Mouse (Mus musculus) ovary, postnatal 36 days (tissue): Measurements from ENCODE around the gene Kdelr1.
A peak's percentile ranks its signal among the peaks of the same experiment; 100 is the strongest.

ENCODE experiments used
- DNase-seq: peaks from one replicate; pipeline ENCODE4 v3.0.0; 2022; ENCODE audit warnings: low spot score, mixed read lengths

The Kdelr1 gene

DNA sequence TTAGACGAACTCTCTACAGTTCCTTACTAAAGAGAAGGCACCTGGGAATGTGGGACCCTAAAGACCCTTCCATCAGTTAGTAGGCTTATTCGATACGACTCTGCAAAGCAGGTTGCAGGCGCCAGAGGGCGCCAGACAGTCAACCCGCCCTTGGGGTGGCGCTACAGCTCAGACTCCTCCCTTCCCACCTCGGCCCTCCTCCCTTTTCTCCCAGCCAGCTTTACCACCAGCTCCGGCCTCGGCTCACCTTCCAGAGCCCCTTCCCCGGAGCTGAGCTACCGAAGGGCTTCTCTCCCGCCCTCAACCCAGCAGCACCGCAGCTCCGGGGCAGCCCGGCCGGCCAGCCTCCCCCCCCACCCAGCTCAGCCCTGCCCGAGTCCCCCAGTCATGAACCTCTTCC lies at the start of gene Kdelr1:
Gene Kdelr1 (plus strand): TSS at position 149 of the 400 bp plus-strand sequence.
- peak; percentile 88 for DNase-seq

DNA sequence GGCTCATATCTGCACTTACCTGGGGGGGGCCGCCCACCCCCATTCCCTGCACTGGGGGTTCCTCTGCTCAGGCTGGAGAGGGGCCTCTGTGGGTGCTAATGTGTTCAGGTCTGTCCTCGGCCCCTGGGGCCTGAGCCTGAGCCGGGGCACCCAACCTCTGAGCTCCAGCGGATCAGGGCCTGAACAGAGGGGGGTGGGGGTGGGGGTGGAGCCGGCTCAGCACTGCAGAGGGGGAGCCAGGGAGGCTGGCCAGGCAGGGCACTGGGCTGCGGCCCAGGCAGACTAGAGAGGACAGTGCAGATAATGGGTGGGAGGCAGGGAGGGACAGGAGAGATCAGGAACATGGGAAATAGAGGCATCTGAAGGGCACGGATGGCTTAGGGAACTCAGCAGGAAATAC lies 48.0 kb upstream of the Kdelr1 start, which contains the start of gene Kcnj14:
Gene Kcnj14 (minus strand): TSS at position 185 of the 400 bp plus-strand sequence.
- DNase-seq = no peak

DNA sequence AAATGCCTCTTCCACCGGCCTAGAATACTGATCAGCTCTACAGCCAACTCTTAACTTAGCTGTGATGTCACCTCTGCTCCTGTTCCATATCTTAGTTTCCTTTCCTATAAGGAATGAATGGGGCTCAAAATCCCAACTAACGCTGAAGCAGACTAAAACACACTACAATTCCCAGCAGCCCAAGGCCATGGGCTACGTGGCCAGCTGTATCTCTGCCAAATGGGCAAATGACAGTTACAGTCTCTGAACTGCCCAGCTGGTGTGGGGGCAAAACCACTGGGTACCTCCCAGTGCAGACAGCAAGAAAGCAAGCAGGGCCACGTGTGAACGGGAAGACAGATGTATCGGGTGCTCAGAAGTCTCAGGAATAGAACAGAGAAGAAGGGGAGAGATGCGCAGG lies 45.9 kb upstream of the Kdelr1 start:
- no peak for DNase-seq

DNA sequence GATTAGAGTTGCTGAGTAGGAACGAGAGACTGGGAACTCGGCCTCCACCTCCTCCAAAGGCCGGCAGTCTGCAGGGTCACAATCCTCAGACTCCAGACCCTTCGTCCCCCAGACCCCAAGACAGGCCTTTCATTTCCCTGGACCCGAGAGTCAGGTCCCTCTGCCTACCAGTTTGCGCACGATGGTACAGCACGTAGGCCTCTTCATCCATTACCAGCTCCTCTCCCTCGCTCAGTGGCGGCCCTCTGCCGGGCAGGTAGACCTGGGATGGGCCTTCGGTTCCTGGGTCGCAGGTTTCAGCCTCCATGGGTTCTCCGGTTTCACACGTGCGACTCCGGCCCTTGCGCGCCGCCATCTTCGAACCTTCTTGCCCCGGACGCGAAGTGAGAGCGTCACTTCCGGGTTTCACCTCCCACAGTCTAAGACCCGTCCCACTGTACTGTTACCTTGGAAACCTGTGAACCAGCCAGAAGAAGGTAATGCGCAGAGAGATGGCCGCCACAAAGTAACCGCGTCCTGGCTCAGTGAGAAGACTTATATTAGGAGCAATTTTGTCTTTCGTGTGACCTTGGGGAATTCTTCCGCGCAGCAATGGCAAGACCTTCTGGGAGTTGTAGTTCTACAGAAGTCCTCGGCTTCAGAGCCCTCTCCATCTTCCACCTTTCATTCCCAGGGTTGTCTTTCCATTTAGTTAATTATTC lies 42.0 kb upstream of the Kdelr1 start, which contains the start of gene Grwd1:
Gene Grwd1 (minus strand): TSS at position 518 of the 701 bp plus-strand sequence.
- peak; percentile 80 for DNase-seq

DNA sequence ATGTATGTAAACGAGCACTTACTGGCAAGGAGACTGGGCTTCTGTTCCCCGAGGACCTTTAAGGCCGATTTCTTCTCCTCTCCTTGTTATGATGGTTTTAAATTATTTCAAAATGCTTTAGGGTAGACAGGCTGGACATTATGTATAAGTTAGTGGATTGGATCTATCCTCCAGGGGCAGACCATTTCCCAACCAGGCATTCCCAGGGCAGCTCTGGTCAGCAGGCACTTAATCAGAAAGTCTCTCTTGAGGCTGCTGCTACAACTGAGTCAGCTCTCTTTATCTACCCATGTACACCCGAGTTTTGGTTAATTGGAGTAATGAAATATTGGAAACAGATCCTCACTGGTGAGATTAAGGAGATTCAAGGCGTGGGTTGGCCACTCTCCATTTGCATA lies 41.4 kb upstream of the Kdelr1 start:
- no peak for DNase-seq

DNA sequence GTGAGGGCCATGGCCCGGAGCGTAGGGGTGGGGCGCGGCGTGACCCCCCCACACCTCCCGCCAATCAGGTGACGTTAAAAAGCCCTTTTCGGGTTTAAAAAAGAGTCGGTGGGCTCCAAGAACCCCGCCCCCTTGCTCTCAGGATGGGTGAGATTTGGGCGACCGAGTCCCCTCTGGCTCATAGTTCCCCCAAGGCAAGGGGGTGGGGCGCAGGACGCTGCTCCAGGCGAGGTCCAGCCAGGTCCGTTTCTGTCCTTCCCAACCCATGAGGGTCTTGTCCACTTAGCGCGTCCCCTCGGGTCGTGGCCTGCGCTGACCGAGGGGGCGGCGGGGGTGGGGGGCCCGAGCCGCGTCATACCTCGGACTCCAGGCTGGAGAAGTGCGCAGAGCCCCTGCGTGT lies 40.1 kb upstream of the Kdelr1 start:
- DNase-seq = no peak

DNA sequence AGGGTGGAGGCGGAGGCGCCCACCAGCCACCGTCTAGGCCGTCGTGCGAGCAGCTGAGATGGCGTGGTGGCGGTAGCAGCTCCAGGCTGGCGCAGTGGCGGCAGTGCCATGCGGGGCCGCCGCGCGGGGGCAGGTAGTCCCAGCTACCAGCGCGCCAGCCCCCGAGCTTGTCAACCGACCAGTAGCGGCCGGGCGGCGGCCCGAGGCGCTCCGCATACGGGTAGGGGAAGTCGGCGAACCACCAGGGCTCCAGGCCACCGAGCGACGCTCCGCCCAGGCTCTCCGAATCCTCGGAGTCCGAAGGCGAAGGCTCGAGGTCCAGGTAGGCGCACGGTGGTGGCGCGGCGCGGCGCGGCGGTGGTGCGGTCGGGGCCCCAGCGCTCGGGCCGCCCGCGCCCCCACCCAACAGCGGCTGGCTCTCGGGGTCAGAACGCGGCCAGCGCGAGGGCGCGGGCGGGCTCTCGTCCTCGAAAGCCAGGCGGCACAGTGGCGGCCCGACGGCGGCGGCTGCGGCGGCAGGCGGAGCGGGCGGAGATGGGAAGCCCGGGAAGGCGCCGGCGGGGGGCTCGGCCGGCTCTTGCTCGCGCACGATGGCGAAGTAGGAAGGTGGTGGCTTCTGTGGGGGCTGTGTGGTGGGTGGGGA lies 39.3 kb upstream of the Kdelr1 start:
- no peak for DNase-seq

DNA sequence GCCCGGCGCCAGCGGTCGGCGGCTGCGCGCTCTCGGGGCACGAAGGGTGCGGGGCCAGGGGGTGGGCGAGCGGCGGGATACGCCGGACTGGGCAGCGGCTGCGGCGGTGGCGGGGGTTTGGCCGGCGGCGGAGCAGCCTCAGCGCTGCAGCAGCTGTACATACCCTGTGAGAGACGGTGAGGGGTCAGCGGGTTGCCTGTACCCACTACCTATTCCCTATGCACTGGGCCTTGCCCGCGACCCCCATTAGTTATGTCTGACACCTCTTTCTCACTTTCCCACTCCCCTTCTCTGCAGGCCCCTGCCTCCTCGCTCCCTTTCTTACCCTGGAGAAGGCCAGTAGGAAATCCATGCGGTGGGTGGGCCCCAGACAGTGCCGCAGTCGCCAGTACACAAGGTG lies 38.6 kb upstream of the Kdelr1 start:
- no peak for DNase-seq

DNA sequence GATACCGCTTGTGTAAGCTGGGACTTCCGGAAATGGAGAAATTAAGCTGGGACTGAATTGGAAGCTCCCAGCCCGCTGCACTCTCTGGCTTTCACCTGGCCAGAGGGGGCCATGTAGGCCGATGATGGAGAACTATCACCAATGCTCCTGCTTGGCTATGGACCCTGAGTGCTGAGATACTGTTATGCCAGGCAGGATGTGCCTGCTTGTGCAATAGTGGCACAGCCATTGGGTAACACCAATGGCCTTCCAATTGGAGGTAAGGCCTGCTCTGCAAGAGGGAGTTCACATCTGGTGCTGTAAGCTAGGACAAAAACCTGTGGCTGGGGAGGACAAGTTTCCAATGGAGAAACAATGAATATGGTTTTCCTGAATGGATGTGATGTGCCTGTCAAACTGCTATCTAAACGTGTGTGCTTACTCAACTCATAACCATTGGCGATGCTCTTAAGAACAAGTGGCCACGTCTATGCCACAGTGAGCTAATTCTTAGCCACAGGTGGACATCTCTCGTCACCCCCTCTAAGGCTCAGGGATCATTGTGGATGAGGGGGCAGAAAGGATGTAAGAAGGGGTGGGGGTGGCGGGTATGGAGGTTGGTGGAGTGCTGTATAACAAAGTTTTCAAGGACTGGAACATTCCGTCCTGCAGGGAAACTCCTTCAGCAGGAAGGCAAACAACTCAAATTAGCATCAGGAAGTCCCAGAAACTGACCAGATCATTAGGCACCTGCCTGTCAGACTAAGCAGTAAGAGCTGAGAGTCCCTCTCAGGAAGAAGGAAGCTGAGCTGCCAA lies 29.4 kb upstream of the Kdelr1 start:
- no peak for DNase-seq

DNA sequence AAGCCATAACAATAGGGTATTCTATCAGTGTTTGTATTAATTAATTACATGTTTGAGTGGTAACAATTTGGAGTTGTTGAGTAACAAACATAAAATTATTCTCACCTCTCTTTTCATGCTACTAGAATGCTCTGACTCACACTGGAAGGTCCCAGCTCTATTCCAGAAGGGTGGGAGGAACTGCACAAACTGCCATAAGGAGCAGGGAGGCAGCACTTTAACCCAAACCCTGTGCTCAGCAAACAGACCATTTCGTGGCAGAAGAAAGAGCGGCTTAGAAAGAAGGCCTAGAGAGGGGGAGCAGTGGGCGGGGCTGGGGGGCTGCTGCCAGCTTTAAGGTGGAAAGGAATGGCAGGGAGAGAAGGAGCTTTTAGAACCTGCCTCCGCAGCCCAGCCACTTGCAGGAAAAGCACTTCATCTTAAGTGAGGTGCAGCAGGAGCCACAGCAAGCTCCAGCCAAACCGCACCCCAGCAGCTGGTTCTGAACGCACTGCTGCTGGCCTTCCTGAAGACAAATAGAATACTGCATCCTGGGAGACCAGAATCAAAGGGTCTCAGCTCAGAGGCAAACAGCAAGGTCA lies 24.0 kb upstream of the Kdelr1 start:
- no peak for DNase-seq

DNA sequence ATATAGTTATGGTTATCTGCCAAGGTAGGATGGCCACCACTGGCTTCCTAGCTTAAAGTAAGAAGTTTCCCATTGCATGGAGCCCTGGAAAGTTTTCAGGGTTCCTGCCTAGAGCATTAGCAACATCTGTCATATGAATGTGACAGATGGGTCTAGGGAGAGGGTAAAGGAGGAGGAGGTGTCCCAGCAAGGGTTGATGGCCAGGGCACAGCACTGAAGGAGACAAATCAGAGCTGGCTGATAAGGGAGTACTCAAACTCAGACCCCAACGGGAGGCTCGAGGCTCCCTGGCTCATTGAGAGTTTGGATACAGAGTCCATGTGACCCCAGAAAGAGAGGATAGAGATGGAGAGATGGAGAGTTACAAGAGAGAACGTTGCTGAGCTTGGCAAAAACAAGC lies 21.9 kb upstream of the Kdelr1 start:
- DNase-seq = no peak

DNA sequence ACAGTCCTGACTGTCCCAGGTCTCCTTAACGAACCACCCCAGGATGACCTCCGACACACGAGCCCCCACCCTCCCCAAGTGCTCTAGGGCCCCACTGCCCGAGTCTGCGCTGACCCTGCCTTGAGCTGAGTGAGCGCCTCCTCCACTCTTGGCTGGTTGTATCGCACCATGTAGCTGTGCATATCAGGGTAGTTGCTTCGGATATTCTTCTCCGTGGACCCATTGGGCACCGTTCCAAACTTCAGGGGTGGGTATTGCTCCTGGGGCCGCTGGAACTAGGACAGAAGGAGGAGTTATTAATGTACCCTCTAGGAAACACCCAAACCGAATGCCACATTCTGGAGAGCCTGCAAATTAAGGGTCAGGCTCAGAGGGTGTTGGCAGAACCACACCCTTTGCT lies 19.5 kb upstream of the Kdelr1 start:
- no peak for DNase-seq

DNA sequence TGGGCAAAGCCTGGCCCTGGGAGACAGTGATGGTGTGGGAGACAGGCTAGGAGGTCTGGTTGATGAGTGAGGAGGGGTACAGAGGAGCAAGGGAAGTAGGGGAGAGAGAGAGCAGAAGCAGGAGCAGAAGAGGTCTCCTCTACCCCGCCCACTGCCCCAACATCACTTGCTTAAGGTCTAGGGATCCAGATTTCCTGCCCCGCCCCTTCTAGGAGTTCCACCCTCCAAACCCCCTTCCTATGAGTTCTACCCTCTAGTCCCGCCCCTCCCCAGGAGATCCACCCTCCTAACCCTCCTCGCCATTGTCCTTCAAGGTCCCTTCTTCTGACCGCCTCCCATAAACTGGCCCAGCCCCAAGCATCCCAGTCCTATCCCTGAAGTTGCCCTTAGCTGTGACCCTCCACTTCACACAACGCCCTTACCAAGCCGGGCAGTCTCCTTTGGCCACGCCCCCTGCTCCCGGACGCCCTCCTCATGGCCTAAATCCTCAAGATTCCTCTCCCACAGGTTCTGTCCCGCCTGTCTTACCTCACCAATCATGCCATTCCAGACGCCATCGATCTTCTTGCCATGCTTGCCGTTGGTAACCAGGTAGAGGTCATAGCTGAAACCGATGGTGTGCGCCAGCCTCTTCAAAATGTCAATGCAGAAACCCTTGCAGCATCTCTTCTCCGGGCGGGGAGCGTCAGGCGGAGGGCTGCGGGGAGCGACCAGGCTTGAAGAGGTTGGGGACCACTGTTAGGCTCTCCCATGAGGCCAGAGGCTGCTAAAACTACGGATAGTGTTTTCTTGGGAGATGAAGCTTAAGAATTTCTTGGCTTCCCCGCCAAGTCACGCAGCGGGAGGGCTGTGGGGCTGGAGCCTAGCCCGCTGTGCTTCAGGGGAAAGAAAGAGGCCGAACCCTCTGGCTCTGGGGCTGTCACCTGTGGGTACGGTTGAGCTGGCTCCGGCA lies 15.3 kb upstream of the Kdelr1 start:
- DNase-seq = no peak

DNA sequence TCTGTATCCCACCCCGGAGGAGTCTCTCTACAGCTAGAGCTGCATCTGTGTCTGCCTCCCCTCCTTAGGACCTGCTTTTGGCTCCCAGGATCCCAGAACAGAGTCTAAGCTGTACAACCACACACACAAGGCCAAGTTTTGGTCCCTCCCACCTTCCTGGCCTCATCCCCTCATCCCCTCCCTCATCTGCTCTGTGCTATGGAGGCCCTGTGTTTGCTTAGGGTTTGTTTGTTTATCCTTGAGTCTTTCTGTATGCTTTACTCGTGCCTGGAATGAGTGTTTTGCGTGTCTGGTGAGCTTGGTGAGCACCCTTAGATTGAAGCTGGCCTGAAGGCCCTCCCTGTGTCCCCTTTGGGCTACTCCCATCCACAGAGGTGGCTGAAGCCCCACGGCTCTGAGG lies 13.6 kb upstream of the Kdelr1 start:
- no peak for DNase-seq

DNA sequence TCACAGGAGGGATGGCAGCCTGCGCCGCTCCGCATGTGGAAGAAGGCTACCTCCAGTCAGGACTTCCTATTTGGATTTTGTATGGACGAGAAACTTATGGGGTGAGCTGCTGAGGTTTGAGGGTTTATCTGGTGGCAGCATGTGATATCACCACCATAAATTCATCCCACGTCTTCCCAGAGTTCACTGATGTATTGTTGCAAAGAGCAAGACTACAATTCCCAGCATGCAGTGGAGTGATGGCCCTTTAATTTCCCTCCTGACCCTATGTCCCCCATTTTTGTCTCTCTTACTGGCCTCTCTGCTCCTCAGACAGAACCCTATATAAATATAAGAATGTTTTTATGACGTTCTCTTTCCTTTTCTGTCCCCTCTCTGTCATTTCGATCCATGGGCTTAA lies 9.8 kb upstream of the Kdelr1 start:
- no peak for DNase-seq

DNA sequence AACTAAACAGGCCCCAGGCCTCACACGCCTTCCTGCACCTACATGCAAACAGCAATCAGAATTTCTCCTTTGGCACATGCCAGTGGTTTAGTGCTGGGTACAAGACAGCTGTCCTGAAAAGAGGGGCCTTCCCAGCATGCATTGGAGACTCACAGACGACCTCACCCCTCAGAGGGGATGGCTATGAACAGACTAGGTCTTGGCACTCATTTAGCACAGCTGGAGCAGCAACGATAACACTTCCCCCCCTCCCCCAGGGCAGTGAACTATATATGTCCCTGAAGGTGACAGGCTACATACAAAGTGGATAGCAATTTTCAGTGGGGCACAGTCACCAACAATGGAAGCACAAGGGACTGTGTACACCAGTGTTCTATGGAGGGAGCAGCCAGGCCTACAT lies 8.1 kb upstream of the Kdelr1 start:
- DNase-seq = no peak

DNA sequence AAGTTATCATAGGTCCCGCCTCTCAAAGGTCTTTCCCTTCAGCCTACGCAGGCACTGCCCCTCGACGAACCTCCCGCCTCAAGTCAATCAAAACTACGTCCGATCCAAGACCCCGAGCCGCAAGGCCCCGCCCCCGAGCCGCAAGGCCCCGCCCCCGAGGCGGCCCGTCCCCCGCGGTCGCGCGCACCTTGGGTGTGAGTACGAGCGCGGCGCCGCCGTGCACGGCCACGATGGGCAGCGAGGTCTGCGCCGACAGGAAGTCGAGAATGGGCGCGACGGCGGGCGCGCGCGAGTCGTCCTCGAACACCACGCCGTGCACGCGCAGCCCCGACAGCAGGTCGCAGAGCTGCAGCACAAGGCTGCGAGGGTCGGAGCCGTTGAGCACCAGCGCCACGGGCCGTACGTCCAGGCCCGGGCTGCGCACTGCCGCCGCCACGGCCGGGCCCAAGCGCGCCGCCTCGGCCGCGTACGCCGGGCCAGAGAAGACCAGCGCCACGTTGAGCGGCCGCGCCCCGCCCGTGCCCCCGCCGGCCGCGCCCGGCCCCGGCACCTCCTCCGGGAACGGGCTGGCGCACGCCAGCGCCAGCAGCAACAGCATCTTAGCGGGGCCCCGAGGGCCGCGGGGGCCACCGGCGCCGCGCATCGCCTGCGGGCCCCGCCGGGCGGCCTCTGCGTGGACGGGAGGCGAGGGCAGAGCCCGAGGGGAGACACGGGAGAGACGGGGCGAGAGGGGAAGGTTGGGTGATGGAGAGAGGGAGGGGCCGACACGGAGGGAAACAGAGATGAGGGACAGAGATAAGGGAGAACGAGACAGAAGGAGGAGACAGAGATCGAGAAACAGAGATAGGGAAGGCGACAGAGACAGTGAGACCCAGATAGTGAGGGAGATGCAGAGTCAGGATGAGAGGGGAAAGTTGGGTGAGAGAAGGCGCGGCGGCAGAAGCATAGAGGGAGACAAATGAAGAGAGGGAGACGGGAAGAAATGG lies 6.4 kb upstream of the Kdelr1 start:
- DNase-seq = peak; percentile 93

DNA sequence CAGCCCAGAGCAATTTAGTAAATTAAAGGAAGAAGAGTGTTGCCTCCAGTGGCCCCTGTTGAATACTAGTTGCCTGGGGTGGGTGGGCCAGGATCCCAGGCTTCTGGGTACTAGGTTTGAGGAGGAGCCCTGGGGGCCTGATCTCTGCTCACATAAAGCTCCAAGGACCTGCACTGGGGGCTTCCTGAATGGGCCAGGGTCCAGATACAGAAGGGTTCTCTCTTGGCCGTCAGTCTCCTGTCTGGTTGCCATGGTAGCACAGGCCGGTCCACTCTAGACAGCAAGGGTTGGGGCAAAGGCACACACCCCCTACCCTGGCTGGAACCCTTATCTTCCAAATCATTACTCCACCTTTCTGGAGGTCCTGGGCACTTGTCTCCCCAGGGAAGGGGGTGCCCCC lies 4.7 kb upstream of the Kdelr1 start:
- no peak for DNase-seq

DNA sequence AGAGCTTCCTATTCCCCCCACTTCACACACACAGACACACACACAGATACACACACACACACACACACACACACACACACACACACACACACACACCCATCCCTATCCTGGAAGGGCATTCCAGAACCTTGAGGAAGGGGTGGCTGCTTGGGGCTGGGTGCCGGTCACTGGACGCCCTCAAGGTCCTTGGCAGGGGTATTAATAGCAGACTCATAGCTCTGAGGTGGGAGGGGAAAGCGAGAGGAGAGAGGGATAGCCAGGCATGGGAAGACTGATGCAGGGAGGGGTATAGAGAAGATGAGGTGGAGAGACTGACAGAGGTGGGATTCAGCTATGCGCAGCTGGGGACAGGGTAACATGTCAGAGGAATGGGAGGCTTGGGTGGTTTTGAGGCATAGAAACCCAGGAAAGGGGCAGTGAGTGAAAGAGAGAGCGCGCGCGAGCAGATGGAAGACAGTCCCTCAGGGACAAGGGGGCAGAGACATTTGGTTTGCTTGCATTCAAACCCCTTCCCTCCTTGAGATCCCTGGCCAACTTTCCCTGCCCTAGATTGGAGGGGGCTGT lies 3.4 kb upstream of the Kdelr1 start:
- DNase-seq = no peak

DNA sequence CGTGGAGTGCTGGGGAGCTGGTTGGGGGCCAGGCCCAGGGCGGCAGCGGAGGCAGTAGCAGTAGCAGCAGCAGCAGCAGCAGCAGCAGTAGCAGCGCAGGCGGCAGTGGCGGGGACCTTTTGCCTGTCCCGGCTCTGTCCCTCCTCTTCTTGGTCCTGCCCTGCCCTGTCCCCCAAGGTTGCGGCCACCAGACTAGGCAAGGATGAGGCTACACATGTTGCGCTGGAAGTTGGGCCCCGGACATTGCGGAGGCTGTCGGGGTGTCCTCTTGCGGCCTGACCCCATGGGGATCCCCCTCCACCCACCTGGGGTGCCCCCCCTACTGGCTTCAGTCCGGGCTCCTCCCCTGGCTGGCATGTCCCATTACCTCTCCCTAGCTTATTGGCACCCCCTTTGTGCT lies 2.8 kb upstream of the Kdelr1 start:
- no peak for DNase-seq
